Mouse (Mus musculus) fibroblast of lung, adult 2 months (primary cell): ENCODE results near the gene Rspo1.
"Not testable (repeated sequence)": the region's sequence is repeated elsewhere in the genome, so short reads cannot be mapped to it uniquely, and the experiment has no call there.

Experiments used
- DNase-seq: peaks from one replicate; pipeline ENCODE4 v3.0.0-alpha.2; 2011; ENCODE audit warnings: low read depth

Gene Rspo1

DNA sequence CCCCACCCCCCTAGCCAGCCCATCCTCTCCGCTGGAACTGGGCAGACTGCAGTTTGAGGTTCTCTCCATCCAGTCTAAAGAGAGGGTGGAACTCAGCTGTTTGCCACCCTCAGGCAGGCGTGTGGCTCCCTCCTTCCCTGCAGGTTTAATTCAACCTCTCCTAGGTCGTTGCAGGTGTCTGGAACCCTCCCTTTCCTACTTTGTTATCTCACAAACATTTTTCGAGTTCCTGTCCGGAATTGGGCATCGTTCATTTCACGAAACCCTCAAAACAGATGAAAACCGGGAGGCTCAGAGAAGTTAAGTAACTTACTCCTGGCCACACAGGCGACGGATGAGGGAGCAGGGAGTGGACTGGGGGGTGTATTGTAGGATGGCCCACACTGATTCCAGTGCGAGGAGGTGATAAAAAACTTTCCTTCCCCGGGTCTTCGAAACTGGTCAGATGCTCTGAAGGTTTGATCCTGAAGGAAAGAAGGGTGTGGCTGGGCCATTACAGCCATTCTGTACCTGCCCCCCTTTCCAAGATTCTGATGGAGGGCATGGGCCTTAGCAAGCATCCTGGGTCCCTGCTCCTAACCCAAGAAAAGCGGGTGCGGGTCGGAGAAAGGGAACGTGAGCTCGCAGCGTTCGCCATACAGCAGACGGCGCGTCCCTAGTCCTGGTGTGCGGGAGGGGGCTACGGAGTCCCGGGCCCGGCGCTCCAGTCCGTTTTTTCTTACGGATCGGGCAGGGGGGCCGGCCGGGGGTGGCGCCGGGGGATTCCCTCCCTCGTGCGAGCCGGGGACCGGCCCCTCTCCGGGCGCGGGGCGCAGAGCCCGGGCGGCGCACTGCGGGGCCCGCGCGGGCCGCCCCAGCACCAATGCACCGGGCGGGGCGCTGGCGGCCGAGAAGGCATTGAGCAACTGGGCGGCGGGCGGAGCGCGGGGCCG, at the start of gene Rspo1:
Gene Rspo1, plus strand, starts transcription at position 760 of the 932 bp plus-strand sequence.
- DNase-seq = no peak

DNA sequence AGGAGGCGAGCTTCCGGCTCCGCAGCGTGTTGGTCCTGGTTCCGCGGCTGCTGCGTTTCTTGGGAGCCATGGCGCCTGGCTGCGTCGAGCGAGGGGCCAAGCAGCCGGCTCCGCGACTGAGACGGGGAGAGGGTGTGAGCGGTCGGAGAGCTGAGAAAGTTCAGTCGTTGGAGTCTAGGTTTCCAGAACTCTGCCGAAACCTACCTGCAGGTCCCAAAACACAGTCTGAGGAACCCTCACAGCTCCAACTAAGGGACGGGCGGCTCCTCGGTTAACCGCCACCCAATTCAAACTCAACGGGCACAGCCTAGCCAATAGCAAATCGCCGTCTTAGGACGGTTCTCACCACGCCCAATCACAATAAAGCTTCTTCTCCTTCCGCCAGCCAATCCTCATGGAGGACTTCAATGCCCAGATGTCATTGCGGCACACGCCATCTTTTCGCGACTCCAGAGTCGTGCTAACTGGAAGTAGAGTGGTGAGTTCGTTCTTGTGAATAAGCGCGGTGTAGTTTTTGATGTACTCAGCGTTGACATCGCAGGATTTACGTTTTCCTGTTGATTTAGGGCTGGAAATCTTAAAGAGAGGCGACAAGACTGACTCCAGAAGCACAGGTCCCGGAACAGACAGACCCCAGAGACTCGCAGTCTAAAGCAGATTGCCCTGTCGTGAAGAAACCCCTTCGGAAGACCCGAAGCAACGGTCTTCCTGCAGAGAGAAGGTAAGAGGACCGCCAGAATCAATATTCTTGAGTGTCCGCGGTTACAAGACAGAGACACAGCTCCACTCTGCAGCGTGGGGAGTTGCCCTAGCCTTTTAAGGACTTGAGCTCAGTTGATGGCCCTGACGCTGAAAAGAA, 49.4 kb upstream of the Rspo1 start, which contains the start of gene 9930104L06Rik:
Gene 9930104L06Rik, plus strand, starts transcription at position 436 of the 859 bp plus-strand sequence.
- peak; percentile 94 for DNase-seq

DNA sequence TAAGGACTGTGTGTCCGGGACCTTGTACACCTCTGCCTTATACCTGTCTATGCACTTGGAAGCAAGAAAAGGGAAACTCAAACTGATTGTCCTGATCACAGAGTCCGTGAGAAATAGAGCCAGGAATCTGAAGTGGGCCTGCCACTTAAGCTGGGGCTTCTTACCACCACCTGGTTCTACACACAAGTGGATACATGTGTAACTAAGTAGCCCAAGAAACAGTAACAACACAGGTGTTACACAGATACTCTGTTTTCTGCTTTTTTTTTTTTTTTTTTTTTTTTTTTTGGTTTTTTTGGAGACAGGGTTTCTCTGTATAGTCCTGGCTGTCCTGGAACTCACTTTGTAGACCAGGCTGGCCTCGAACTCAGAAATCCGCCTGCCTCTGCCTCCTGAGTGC, 47.0 kb upstream of the Rspo1 start, which contains the start of gene Cdca8:
Gene Cdca8, minus strand, starts transcription at position 101 of the 400 bp plus-strand sequence.
- not testable (repeated sequence) for DNase-seq

DNA sequence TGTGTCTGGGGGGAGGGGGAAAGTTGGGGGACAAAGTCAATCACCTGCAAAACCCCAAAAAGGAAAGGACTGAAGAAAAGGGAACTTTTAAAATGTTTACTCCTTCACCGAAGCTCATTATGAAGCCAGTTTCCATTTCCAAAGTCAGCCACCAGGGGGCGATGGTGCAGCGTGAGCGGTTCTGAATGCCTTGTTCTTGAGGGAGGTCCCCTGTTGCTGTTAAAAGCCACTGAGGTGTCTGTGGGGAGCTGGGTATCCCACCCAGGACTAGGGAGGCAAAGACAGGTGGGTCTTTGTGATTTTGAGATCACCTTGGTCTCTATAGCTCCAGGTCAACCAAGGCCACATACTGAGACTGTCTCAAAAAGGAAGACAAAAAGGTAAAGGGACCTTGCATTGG, 43.2 kb upstream of the Rspo1 start:
- DNase-seq = peak; percentile 33

DNA sequence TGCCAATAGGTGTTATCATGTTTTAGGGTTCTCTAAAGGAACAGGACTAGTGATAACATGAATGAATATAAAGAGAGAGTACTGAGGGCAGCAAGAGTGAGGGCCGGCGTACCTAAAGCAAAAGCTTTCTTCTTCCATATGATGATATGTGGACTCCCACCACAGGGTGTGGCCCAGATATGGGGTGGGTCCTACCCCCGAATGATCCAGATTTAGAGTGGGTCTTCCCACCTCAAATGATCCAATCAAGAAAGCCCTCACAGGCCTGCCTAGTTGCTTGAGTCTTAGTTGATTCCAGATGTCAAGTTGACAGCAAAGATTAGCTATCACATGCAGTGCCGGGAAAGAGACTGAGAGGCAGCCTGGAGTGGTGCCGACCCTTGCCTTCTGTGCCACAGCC, 42.4 kb upstream of the Rspo1 start:
- no peak for DNase-seq

DNA sequence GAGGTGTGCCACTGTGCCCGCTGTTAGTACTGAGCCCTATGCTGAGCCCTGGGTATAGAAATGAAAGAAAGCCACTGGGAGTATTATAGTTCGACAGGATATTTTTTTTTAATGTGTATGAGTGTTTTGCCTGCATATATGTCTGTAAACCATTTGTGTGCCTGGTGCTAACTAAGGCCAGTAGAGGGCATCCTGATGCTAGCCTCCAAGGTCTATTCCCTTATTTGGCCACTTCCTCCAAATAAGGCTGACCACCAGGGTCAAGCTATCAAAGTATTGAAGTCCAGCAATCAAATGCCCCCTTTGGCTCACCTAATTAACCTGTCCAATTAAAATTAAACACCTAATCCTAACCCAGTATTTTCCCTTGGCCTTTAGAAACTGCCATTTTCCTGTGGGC, 41.3 kb upstream of the Rspo1 start:
- no peak for DNase-seq

DNA sequence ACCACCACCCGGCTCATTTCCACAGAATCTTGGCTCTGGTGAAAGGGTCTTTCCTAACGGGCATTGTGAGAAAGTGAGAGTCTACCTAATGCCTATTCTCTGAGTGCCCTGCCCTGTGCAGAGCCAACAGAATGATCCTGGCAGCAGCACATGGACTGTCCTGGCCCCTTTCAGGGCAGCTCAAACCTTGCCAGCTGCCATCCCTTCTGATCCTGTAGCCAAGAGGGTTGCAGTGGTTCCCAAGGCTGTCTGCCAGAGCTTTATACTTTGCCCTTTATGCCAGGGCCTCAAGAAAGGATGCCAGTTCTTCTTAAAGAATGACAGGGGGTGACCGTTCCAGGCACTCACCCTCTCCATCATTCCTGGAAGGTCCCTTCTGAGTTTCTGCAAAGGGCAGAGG, 36.7 kb upstream of the Rspo1 start:
- DNase-seq = no peak

DNA sequence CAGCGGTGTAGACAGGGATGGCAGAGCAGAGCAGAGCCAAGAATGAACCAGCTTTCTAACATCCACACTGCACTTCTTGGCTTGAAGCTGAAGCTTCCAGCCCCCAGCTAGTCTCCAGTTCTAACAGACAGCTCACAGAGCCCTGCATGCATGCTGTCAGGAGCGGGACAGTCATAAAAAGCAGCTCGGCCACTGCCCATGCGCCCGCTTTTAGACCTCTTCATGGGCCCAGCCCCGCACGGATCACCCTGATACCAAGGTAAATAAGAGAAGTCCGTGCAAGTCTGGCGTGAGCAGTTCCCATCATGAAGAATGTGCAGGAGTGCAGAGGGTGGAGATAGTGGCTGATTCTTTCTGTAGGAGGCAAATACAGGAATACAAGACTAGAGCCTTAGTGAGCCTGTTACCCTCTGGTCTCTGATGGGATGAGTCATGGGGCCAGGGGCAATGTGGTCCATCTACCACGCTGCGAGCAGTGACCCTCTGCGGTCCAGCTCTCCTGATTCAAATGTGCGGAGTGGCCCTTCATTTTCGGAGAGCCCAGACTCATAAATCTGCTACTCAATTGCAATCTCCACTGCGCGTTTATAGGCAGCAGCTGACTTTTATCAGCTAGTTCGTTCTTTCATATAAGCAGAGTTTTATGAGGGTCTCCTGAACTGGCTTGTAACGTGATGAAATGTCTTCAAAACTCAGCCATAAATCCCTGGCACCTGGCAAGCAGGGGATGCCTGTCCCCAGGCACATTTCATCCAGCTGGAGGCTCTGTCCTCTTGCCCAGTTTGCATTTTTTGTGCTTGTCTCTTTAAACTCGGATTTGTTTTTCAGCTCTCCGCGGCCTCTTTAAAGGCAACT, 35.8 kb upstream of the Rspo1 start:
- no peak for DNase-seq

DNA sequence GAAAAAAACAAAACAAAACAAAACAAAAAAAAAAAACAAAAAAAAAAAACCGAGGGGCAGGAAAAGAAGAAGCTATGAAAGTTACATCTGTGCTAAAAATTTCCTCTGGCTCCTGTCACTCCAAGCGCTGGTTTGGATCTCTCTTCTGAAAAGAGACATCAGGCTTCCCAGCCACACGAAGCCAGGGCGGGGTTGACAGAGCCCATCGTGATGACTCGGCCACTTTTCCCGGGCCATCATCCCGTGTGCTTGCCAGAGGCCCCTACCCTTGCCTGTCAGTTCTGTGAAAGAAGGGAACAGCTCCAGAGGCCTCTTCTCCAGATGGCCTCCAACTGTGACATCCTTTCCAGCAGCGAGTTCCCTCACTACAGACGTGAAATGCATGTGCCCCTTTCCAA, 35.2 kb upstream of the Rspo1 start:
- DNase-seq = no peak

DNA sequence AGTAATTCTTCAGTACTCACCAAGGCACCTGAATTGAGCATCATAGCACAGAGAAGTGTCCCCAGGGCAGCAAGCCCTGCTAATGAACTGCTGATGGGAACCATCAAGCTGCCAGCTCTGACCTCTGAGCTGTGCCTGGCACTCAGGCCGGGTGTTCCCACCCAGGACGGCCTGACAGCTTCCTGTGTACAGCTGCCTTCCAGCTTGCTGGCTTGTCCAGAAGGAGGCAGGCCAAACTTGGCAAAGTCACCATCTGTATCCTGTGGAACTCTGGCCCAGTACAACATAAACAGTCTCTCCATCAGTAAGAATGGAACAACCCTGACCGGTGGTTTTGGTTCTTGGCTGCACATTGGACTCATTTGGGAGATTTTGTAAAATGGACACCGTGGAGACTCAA, 32.7 kb upstream of the Rspo1 start:
- DNase-seq = peak; percentile 56

DNA sequence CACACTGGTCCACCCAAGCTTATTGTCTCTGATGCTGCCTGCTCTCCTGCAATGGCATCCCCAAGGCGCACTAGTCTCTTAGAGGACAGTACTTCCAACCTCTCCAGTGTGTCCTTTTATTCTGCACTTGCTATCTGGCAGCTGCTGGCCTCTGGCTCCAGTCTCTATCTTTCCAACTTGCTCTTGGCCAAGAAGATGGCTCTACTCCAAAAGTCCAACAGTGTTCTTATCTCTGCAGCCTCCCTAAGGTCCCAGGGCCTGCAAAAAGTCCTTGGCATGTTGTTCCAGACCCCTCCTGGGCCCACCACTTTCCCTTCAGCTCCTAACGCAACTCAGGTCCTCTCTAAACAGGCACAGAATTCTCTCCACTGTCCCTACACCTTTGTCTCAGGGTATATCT, 28.9 kb upstream of the Rspo1 start:
- no peak for DNase-seq

DNA sequence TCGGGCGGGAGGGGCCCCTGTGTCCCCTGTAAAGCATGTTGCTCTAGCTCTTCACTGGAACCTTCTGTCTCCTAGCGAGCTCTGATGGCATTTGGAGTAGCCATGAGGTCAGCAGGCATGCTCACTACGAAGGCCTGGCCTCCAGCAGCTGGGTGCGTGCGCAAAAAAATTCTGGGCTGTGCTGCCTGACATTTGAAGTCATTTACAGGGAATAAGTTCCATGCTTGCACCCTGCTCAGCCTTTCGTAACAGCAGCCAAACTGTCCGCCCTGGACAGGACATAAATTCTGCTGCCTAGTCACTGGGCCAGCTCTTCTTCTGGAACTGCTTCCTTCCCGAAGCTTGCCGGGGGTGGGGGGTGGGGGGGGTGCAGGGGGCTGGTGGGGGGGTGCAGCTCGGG, 27.2 kb upstream of the Rspo1 start:
- DNase-seq = no peak

DNA sequence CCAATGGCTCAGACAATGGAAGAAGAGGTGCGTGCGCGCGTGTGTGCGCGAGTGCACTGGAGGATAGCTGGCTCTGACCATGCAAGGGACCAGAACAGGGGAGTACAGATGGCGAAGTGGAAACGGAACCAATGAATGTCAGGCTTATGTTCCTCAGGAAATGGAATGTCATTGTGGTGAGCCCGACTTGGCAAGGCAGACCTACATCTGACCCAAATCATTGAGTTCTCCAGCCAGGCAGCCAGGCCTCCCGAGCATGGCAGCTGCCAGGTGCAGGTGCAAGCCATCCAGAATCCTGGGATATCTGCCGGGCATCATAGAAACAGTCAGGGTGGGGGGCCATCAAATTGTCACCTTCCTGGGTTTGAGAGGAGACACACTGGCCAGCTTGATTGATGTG, 25.3 kb upstream of the Rspo1 start:
- DNase-seq = no peak

DNA sequence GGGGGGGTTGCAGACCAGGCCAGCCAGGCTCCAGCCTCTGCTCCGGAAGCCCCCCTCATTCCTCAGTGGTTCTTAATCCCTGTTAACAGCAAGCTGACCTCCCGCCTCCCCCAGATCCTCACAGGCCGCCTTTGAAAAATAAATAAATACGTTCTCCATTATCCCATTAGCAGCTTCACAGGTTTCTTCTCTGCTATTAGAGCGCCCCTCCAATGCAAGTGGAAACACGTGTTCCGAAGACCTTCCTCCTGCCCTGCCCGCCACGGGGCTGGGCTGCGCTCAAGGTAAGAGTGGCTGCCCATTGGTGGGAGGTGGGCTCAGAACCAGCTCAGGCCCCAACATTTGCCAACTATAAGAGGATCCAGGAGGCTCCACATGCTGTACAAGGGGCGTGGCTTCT, 23.7 kb upstream of the Rspo1 start:
- no peak for DNase-seq

DNA sequence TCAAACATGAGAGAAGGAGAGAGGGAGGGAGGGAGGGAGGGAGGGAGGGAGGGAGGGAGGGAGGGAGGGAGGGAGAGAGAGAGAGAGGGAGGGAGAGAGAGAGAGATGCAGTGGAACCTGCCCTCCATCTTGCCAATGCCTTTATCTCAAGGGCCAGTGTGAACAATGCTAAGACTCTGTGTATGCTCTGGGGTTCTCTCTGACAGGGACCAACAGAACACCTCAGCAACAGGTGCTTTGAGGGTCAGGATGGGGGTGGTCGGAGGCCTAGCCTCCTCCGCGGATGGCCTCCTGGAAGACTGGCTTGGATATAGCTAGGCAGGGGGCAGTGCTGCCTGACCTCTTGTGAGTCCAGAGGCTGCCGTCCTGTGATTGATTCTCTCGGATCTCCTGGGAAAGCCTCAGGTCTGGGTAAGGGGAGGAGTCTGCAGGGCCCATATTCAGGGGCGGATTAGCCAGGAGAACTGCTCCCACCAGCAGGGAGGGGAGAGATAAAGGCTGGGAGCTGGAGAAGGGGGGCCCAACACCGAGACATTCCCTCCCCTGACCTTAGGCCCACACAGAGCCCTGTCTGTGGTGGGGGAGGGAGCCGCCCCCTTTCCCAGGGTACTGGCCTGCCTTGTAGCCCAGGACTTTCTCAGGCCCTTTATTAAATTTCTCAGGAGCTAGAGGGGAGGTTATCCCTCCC, 21.2 kb upstream of the Rspo1 start:
- DNase-seq = no peak

DNA sequence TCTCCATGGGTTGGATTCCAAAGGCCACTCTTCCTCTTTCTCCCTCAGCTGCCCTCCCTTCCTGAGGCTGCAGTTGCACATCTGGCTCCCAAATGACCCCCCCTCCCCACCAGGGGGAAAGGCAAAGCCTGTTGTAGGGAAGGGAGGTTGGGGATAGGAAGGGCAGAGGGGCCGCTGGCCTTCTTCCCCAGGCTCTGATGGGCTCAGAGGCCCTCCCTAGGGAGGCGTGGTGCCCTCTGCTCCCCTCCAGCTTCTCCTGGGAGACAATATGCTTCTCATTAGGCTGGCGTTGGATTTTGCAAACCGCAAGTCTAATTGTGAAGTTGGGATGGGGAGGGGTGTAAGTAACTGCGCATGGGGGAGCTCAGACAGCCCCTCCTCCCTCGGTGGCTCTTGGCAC, 17.5 kb upstream of the Rspo1 start:
- no peak for DNase-seq

DNA sequence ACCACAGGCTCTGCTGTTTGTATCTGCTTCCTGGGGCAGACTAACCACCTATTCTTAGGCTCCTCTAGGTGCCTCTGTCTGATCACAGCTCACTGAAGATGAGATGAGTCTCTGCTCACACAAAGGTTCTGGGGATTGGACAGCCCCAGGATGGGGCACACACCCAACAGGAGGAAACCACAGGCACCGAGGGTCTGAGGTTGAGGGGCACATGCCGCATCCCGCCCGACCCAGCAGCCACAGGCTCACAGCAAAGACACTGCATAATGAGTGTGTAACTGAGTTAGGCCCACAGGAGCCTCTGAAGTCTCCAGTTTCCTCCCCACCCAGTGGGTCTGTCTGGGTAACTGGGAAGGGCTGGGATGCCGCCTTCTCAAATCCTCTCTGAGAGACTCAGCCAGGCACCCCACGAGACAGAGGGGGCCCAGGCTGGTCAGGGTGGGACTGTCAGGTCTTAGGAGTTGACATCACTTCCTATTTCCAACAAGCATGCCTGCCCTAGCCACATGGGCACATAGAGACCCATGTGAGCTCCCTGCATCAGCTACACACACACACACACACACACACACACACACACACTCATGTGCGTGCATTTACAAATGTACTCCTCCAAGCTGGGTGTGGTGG, 16.9 kb upstream of the Rspo1 start:
- no peak for DNase-seq

DNA sequence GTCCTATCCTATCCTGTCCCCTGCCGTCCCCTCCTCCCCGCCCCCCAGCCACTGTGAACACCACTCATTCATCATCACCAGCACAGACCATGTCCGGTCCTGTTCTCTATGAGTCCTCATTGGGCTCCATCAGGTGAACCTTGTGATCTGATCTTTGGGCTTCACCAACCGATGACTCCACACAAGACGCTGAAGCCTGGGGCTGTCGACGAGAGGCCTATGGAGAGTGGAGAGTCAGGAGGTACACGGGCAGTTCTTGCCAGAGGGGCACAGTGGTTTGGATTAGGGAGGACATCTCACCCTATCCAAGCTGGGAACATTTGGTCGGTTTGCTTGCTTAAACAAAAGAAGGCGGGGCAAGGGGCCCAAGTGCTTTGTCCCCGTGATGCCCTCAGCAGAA, 16.0 kb upstream of the Rspo1 start:
- DNase-seq = no peak

DNA sequence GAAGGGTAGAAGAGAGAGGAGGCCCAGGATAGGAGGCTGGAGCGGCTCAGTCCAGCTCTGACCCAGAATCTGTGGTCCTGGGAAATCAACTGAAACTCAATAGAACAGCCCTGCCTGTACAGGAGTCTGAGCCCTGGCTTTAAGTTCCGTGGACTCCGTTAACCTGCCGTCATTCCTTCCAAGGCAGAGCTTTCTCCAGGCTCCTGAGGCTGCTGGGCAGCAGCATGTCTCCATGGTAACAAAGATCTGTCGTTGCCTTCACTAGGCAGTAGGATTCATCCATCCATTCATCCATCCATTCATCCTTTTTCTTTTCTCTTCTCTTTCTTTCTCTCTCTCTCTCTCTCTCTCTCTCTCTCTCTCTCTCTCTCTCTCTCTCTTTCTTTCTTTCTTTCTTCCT, 15.6 kb upstream of the Rspo1 start:
- no peak for DNase-seq

DNA sequence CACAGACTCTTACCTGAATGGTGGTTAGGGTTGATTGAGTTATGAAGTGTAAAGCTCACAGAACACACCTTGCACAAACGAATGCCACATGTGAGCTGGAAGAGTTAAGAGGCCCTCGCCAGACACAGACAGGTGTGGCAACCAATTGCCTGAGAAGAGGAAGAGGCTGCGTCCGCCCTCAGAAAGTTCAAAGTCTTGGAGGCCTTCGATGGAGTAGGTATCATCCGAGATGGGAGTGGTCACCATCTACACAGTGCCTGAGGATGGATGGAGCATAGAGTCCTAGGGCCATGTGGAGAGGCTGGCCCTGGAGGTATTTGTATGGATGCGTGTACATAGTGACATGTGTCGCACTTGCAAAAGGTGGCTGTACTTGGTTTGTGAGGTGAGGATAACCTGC, 15.1 kb upstream of the Rspo1 start:
- no peak for DNase-seq

DNA sequence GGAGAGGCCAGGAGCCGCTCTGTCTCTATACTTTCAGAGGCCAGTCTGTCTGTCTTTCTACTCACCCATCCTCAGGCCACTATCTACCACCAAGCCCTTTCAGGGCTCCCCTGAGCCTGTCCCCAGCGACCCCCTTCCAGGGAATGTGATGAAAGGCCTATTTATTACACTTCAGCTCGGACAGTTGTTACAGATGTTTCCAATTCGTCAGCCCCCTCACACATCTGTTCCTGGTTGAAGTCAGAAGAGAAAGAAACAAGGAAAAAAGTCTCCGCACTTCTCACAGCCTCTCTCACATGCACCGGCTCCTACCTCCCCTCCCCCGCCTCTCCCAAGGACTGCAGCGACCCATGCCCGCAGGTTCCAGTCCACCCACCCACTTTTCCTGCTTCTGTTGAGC, 13.9 kb upstream of the Rspo1 start:
- no peak for DNase-seq
